Mouse (Mus musculus) adipocyte (in vitro differentiated cells): ENCODE measurements around the gene Foxf1.

ENCODE experiments used
- DNase-seq: peaks from one replicate; pipeline ENCODE4 v3.0.0-alpha.2; 2016; ENCODE audit warnings: low spot score

Foxf1 gene

DNA sequence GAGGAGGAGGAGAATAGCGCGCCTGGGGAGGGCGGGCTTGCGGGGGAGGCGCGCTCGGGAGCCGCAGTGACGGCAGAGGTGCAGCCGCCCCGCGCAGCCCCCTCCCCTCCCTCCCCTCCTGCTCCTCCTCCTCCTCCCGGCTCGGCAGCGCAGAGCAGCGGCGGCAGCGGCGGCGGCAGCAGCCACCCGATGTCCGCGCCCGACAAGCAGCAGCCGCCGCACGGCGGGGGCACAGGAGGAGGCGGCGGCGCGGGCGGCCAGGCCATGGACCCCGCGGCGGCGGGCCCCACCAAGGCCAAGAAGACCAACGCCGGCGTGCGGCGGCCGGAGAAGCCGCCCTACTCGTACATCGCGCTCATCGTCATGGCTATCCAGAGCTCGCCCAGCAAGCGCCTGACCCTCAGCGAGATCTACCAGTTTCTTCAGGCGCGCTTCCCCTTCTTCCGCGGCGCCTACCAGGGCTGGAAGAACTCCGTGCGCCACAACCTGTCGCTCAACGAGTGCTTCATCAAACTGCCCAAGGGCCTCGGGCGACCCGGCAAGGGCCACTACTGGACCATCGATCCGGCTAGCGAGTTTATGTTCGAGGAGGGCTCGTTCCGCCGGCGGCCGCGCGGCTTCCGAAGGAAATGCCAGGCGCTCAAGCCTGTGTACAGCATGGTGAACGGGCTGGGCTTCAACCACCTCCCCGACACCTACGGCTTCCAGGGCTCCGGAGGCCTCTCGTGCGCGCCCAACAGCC lies at the start of gene Foxf1:
TSS of gene Foxf1 (plus strand) at position 177 of the 742 bp plus-strand sequence.
- DNase-seq, result no peak

DNA sequence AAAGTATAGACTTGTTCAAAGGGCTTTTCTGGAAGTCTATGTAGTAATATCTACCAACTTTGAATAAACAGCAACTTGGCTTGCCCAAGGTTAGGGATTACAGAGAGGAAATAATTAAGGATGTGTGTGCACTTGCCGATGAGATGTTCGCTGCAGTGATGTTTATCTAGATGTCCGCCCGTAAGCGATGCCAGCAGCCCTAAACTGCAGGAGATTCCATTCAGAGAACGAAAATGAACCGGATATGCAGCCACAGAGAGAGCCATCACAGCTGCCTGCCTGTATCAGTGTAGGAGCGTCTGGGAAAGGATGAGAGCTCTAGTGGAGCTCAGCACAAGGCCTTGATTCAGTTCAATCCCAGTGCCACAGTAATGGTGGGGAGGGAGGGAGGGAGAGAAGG lies 48.6 kb upstream of the Foxf1 start:
- no peak for DNase-seq

DNA sequence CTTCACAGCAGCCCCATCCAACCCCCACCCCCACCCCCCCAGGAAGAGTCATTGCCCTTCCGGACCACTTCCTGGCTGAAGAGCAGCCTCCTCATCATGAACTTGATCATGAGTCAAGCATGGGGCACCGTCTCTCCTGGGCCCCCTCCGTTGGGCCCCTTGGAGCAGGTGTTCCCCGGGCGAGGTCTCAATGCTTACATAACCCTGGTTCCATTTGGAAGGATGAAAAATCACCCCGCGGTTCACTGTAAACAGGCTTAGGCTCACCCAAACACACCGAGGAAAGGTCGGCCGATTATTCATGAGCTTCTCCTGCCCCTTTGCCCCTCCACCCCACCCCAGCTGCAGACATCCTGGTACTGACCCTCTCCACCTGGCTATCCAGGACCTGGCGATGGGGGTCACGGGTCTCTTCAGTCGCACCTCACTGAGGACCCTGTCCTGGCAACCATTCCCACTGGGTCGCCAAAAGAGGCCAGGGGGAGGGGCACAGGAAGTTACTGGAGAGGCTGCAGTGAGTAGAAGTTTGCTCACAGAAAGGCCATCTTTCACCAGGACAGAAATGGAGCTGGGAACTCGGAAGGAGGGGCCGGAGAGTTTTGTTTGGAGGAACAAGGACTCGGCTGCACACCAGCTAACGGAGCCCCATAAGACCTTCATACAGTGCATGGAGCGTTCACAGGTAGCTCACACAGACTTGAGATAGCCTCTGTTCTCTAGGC lies 40.3 kb upstream of the Foxf1 start:
- DNase-seq, result no peak

DNA sequence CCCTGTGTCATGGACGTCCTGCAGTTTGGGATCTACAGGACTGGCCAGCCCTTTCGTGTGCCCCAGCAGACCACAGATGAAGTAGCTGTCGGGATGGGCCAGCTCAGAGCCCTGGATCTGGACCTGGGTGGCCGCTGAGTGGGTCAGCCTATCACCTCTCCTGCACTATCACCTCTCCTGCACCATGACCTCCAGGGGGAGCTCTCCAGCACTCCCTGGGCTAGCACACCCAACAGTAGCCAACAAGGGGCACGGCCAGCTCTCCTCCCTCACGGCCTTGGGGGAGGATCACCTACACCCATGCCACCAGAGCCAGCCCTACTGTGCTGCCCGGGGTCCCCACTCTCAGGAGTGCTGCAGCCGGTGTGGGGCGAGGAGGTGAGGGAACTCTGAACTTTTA lies 36.7 kb upstream of the Foxf1 start:
- no peak for DNase-seq

DNA sequence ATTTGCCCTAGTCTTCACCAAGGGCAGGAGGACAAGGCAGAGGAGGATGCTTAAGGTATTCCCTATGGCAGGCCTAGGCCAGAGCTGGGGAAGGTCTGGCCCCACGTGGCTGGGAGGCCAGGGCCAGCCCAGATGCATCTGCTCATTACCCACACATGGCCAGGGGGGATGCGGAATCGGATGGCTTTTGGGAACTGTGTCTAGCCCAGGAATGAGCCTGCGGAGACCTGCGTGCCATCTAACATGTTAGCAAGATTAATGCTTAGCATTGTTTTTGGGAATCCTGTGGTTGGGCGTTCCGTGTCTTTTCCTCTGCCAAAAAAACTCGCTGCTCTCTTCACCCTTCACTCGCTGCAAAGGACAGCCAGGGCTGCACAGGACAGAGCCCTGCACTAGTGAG lies 26.1 kb upstream of the Foxf1 start:
- no peak for DNase-seq

DNA sequence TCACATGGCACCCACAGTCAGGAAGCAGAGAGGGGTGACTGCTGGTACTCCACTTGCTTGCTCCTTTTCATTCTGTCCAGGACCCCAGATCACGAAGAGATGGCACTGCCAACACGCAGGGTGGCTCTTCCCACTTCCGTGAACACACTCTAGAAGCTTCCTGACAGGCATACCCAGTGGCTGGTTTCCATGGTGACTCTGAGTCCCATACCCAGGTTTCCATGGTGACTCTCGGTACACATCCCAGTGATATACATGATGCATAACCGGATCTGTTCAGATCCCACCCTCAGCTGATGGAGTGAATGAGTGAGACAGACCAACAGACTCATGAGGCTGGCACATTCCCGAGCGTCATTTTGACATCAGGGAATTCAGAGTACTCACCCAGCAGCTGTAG lies 25.1 kb upstream of the Foxf1 start:
- DNase-seq, result no peak

DNA sequence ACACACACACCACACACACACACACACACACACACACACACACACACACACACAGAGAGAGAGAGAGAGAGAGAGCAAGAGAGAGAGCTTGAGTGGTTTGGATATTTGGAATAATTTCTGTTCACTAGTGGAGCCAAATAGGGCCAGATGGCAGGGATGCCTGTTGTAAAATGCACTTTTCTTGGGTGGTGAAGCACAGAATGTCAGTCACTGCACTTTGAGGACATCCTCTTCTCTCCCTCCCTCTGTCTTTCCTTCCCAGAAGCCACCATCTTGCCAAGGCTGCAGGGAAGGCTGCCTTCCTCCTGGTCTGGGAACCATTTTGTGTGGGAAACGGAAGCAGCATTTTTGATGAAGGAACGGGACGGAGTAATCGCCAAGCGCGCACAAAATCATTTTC lies 21.7 kb upstream of the Foxf1 start:
- no peak for DNase-seq

DNA sequence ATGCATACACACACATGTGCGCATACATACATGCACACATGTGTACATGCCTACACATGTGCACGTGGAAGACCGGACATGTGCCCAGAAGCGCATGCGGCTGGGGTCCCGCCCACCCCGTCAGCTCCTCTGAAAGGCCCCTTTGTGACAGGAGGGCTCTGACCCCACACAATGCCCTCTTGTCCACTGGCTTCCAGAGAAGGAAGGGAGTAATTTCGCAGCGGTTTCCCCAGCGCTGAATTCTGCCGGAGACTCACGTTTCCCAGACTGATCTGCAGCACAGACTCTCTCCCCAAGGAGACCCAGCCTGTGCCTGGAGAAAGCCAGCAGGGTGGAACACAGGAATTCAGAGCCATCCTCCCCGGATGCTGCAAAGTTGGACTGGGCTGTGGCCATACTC lies 20.5 kb upstream of the Foxf1 start:
- DNase-seq, result no peak

DNA sequence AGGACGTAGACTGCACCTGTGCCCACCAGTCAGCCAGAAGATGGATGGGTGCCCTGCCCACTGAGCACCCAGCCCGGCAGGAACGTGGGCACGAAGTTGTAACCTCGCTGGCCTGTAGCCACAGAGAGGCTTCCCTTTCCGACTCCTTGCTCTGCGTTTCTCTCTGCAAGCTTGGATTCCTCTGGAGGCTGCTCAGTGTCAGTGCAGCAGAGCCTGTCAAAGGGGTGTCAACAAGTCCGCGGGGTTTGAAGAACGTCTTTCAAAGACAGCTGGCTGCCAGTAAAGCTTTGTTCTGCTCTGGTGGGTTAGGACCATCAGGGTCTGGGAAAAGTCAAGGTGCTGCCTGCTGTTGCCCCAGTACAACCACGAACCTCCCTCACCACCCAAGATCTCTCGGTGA lies 12.7 kb upstream of the Foxf1 start:
- DNase-seq, result no peak

DNA sequence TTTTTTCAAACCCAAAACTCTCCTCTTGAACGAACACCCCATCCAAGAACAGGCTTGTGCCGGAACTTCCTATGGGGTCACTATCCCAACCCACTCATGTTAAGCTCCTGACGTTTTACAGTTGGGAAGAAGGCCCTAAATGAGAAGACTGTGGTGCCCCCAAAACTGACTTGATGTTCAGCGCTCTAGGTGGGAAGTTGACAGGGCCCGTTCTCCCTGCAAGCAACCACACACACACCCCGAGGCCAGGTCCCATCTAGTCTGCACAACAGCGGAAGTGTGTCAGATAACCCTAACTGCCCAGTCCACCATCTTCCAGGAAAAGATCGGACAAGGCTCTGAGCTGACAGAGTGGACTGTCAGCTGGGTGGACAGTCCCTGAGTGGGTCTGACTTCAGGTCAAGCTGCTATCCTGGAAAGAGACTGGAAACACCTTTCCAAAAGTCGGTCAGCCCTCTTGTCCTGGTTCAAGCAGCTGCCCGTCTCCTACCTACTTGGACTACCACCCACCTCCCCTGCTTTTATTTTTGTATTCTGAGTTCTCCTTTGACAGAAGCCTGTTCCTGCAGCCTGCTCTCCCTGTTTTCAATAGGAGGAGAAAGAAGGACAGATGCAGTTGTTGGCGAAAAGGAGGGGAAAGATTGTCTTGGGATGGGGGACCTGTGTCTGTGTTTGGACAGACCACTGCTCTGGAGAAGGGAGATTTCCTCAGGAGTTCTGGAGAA lies 11.6 kb upstream of the Foxf1 start:
- no peak for DNase-seq

DNA sequence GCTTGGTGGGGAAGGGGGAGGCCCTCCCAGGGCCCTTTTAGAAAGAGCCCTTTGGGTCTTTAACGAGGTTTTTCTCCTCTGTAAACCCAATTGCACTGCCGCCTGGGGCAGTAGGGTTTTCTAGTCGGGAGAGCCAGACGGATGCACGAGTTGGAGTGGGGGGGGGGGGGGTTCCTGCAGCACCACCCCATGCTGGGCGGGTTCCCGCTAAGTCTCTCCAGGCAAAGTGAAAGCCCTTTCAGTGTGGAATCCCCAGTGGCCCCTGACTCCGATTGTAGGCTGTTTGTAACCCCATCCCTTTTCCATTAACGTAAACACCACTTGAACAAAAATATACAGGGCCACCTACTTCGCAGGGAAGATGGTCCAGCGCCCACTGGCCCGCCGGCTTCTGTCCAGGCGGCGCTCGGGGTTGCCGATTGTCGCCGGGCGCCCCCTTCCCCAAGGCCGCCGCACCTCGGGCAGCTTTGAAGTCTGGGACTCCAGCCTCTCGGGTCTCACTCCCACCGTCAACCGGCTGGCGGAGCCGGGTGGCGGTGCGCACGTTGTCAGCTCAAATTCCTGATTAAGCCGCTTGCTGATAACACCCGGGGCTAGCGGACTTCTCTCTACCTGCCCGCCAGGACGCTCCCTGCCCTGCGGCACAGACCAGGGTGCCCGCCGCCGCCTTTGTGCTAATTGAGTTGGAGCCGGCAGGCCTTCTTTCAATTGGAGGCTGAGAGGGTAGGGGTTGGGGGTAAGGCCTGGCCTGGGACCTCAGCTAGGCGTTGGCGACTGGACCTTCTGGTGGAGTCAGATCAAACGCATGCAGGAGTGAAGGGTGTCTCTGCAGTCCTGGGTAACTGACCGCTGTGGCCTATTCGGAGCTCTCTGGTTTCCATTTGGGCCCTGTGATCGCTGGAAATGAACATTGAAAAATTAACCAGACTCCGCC lies 10.7 kb upstream of the Foxf1 start:
- no peak for DNase-seq

DNA sequence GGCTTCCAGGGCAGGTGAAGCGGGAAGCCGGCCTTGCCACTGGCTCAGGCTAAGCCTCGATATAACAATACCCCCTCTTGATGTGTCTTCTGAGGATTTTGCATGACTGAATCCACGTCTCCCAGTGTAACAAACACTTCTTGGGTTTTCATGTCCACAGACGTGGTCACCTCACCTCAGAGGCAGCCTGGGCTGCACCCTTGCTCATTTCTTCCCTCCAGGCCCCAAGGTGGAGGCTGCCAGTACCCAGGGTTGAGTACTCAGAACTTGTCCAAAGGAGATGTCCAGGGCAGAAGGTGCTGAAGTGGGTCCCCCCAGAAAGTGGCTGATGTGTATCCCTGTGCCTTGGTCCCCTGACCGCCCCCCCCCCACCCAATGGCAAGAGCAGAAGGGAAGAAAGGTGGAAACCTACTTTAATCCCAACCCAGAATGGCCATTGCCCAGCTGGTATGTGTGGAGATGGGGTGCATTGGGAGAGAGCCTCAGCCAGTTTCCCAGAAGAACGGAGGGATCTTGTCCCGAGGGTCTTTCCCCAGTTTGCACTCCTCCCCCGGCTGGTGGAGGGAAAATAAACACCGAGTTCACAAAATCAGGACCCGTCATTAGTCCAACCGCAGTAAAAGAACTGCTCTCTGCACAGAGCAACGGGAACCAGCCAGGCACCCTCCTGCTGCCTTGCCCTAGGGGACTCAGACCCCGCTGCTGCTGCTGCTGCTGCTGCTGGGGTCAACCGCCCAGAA lies 9.9 kb upstream of the Foxf1 start:
- DNase-seq, result no peak

DNA sequence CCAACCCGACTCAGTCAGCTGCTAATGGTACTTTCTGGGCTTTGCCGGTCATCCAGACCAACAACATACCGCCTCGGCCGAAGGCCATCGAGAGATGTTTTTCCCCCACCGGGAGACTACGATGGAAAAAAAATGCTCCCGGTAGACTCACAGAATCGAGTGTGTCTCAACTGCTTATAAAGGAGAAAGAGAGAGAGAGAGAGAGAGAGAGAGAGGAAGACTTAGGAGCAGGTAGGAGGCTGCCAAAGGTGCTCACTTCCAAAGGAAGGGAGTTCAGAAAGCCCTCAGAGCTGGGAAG lies 9.4 kb upstream of the Foxf1 start:
- DNase-seq, result no peak

DNA sequence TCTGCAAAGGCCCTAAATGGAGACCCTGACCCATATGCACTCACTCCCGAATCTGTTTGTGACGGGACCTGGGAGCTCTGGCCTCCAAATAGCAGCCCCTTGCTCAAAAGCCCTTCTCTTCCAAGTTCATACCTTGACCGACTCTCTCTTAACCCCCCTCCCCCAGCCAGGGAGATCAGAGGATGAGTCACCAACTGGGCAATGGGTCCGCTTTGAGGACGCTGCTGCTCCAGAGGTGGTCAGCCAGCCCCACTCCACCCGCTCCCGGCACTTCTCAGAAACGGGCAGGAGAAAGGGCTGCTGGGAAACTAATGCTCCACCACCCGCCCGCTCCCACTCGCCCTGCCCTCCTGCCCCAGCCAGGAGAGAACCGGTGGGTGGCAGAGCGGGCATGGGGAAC lies 8.2 kb upstream of the Foxf1 start:
- no peak for DNase-seq

DNA sequence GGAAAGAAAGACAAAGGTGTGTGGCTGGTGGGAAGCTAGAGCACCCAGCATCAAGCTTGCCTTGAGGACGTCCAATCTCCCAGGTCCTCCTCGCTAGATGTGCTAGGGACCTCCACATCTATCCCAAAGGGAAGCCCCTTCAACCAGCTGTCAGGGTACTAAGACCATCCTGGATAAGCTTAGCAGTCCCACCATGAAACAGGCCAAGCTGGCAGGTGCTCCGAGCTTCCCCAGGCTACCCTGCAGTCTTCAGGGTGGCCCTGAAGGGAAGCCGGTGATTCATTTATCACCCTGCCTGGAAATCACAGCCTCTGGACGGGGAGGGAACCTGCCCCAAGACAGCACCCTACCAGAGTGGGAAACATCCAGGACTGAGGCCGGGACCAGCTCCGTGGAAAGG lies 7.6 kb upstream of the Foxf1 start:
- DNase-seq, result no peak

DNA sequence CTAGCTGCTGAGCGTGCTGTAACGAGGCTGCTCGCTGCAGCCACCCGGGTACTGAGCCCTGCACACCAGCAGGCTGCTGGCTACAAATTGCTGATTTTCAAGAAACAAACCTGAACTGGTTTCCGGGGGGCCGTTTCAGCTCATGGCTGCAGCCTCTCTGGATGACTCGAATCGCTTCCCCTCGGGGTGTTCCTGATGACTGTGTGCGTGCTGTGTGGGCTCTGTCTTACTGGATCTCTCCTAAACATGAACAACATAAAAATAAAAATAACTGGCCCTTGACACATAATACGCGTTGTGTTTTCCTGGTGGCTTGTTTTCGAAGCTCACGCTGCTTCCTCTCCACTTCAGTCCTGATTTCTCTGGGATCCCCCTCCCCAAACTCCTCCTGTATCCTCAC lies 5.5 kb upstream of the Foxf1 start:
- no peak for DNase-seq

DNA sequence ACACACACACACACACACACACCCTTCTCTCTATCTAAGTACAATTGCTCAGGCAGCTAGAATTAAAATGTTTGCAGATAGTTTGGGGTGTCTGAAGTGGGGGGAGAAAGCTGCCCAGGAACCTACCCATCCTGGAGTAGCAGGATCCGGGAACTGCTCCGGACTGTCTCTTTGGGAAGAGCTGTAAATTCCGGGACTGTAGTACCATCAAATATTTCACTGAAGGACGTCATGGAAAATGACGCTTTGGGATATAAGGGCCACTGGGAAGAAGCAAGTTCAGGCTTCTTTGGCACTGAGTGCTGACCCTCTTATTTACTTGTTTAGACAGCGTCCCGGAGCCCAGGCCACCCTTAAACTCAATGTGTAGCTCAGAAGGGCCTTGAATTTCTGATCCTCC lies 5.0 kb upstream of the Foxf1 start:
- no peak for DNase-seq

DNA sequence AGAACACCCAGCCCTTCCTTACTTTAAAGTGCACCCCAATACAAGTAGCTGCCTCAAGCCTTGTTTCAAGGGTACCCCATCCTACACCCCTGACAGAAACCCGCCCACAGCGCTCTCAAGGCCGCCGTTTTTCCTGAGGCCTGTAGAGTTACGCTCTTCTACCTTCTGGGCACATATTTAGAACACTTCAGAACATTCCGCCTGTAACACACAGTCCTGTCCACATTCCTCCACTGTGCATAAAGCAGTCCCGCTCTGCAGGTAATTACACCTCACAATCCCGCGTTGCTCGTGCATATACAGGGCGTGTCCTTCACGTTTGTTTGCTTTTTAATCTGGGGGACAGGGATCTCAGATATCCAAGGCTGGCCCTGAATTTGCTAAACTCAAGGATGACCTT lies 4.2 kb upstream of the Foxf1 start:
- no peak for DNase-seq

DNA sequence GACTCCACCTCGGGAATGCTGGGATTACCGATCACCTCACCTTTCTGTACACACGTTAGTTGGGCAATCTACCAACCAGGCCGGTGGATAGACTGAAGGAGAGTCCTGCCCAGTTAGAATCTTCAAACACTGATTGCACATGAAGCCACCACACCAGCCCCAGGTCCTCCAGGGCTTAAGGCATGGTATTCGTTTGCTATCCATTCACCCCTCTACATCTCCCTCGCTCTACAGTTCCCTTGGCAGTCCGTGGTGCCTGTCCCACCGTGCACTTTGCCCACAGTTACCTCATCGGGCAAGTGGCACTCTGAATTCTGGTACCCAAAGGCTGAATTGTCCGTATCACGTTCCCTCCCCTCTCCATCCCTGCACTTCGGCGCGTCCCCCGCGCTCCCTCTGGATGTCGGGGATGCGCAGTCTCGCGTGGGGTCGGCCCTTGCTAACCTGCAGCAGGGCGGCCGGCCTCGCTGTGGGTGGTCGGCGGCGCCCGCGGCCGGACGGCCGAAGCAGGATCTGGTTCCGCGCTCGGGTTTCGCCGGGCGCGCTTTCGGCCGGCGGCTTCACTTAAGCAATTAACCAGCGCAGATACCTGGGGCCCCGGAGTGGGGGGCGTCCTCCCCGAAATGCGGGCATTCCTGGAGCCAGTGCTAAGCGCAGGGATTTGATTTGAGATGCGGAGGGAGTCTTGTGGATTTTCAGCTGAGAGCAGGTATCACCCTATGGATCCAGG lies 3.7 kb upstream of the Foxf1 start:
- no peak for DNase-seq

DNA sequence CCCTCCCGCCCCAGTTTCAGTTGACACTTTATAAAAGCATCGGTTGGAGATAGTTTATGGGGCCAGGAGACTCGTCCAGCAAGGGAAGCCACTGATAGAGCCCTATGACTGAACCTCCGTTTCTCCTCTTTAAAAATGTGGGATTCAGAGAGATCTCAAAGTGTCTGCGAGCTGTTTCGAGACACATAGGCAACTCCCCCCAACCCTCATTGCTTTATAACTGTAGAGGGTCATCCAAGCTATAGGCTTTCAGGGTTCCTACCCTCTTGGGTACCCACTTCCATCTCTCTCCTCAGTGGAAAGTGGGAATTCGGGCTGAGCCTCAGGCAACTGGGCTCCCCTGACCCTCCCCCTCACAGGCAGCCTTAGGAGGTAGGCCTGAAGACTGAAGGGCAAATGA lies 2.8 kb upstream of the Foxf1 start:
- DNase-seq, result no peak
